Mouse (Mus musculus) small intestine, adult 2 months (tissue): Measurements from ENCODE around the gene Klf12. TPM values are rescaled to one million over a fixed set of nuclear protein-coding genes. Genes with fewer than 3 reads are reported as not detected.

Source experiments
- H3K27ac ChIP-seq: fragments of 200-500 bp; 2 replicates; pipeline ENCODE4 v1.5.1; 2012; ENCODE audit warnings: low read depth, low read length, control low read depth, inconsistent platforms; ENCODE audit not compliant: insufficient read depth
- H3K27me3 ChIP-seq: fragments of 200-500 bp; 2 replicates; pipeline ENCODE4 v1.6.1; 2012; ENCODE audit warnings: mild to moderate bottlenecking, moderate library complexity, low read length, inconsistent platforms; ENCODE audit not compliant: control insufficient read depth, insufficient read depth
- H3K36me3 ChIP-seq: fragments of 200-500 bp; 2 replicates; pipeline ENCODE4 v1.6.1; 2012; ENCODE audit warnings: mild to moderate bottlenecking, low read length, control low read depth, inconsistent platforms; ENCODE audit not compliant: control insufficient read depth, insufficient read depth
- H3K4me1 ChIP-seq: fragments of 200-500 bp; 2 replicates; pipeline ENCODE4 v1.6.1; 2012; ENCODE audit warnings: low read length, inconsistent platforms, mixed read lengths; ENCODE audit not compliant: control insufficient read depth, insufficient read depth, insufficient read length
- H3K4me3 ChIP-seq: fragments of 200-500 bp; 2 replicates; pipeline ENCODE4 v1.5.1; 2012; ENCODE audit warnings: low read depth, mild to moderate bottlenecking, control low read depth, inconsistent platforms, low read length, moderate library complexity
- CTCF ChIP-seq: fragments of 200-500 bp; IDR thresholded peaks from 2 replicates; pipeline ENCODE4 v1.5.1; 2012; ENCODE audit warnings: low read depth, mild to moderate bottlenecking, control low read depth, inconsistent platforms, low read length, moderate library complexity, mixed read lengths; ENCODE audit not compliant: insufficient replicate concordance, insufficient read length; ENCODE audit errors: extremely low read depth
- POLR2A ChIP-seq: fragments of 200-500 bp; IDR thresholded peaks from 2 replicates; pipeline ENCODE4 v1.6.1; 2012; ENCODE audit warnings: low read depth, mild to moderate bottlenecking, control low read depth, inconsistent platforms, low read length, moderate library complexity
- WGBS: fragments of 180-500 bp; shearing (Covaris S2); methylation state at CpG from one replicate; pipeline ENCODE4 v1.1.7; 2018; 5-methylcytosine and 5-hydroxymethylcytosine counted together
- polyA plus RNA-seq: library from polyadenylated mRNA; depleted of rRNA; stranded (reverse); fragments of >200 nt; gene quantifications from 2 replicates; pipeline ENCODE4 v1.2.3, GENCODE M21; 2012

The Klf12 gene
- polyA plus RNA-seq, 1 experiment: 1.1 TPM

DNA sequence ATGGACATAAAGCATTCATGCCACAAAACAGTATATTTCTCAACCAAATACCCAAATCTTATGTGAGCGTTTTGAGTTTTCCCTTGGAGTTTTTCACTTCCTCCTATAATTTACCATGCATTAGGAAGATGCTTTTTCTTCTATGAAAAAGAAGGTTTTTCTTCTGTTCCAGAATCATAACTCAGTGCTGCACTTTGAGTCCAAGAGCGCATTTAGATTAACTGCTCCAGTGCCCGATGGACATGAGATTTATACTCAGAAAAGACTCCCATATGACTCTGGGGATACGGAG, 72.7 kb downstream of the Klf12 start:
- 91% methylated on average over 4 of the region's 4 CpGs for WGBS
- TF ChIP-seq POLR2A: no peak
- no peak for TF ChIP-seq CTCF
- Histone ChIP-seq H3K4me1 (peaks cover 2% of the 10 kb centered on the region; the same call in 1 of the 2 replicates), H3K36me3 (no peaks in the 10 kb centered on the region), H3K4me3 (no peak overlapping the region), H3K27me3 (no peaks in the 10 kb centered on the region), H3K27ac (no peak overlapping the region)

- 66% methylated on average over 11 of the region's 11 CpGs for WGBS
- Histone ChIP-seq H3K27ac (no peak overlapping the region; the same call in 1 of the 2 replicates), H3K4me3 (no peak overlapping the region), H3K4me1 (peaks cover 2% of the 10 kb centered on the region; the same call in 1 of the 2 replicates), H3K27me3 (no peaks in the 10 kb centered on the region), H3K36me3 (no peaks in the 10 kb centered on the region)
- TF ChIP-seq POLR2A: no peak
- TF ChIP-seq CTCF: no peak
Observed at GRCm38 (mm10) chr14:100211036-100211825, 73.2 kb downstream of the Klf12 start.

- Histone ChIP-seq H3K4me3 (no peak overlapping the region), H3K4me1 (peaks cover 2% of the 10 kb centered on the region; the same call in 1 of the 2 replicates), H3K27ac (no peak overlapping the region), H3K27me3 (no peaks in the 10 kb centered on the region), H3K36me3 (no peaks in the 10 kb centered on the region)
- TF ChIP-seq POLR2A: no peak
- no peak for TF ChIP-seq CTCF
- 52% methylated on average over 12 of the region's 12 CpGs for WGBS
Observed at GRCm38 (mm10) chr14:100209814-100210419, 74.6 kb downstream of the Klf12 start.

GRCm38 (mm10) chr14:100207081-100207480, 77.4 kb downstream of the Klf12 start:
- no peaks in the 10 kb centered on the region for H3K27me3 ChIP-seq
- H3K36me3 ChIP-seq: no peaks in the 10 kb centered on the region
- 94% methylated on average over 3 of the region's 3 CpGs for WGBS
- H3K27ac ChIP-seq: no peak overlapping the region
- H3K4me3 ChIP-seq: no peak overlapping the region
- TF ChIP-seq POLR2A (no peak), CTCF (no peak)
- peaks cover 2% of the 10 kb centered on the region; the same call in 1 of the 2 replicates for H3K4me1 ChIP-seq

DNA sequence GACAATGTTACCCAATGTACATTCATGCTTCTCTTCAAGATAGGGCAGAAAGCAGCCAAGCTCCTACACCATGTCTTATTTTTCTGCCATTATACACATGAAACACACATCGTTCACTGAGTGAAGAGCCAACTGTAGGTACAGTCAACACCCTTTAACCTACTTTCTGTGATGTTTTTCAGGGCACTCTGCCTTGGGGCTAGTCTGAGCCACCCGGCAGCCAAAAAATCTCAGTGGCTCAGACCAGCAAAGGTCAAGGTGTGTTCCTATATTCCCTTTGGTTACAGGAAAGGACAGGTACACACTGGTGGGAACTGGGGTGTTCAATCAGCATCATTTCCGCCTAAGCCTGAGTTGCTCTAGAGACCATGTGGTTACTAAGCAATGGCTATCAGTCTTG, 78.3 kb downstream of the Klf12 start:
- TF ChIP-seq POLR2A: no peak
- no peak for TF ChIP-seq CTCF

GRCm38 (mm10) chr14:100200058-100200688, 84.3 kb downstream of the Klf12 start:
- Histone ChIP-seq H3K27ac (no peak overlapping the region), H3K4me1 (no peaks in the 10 kb centered on the region), H3K27me3 (no peaks in the 10 kb centered on the region), H3K36me3 (no peaks in the 10 kb centered on the region), H3K4me3 (no peak overlapping the region)
- TF ChIP-seq CTCF (no peak), POLR2A (no peak)
- WGBS: 62% methylated on average over 6 of the region's 6 CpGs

More for the DNA sequence above, 78.3 kb downstream of the Klf12 start:
- Histone ChIP-seq H3K4me3 (no peak overlapping the region), H3K4me1 (peaks cover 2% of the 10 kb centered on the region; the same call in 1 of the 2 replicates), H3K27ac (no peak overlapping the region), H3K36me3 (no peaks in the 10 kb centered on the region), H3K27me3 (no peaks in the 10 kb centered on the region)
- 94% methylated on average over 3 of the region's 3 CpGs for whole genome bisulfite sequencing

DNA sequence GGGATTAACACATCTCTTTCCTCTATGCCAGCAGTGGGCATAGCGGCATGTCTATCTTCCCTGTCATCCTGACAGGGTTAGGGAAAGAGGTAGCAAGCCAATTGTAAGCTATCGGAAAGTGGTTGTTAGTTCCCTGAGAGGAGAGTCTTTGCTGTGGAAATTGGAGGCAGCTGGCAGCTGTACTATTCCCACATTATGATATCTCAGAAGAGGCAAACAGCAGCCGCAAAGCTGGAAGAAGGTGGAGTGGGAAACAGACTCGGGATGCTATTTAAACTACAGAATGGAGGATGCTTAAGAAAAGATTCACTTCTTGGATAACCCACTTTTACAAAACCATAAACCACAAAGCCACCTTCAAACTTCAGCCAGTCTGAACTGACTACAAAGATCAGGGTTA, 85.8 kb downstream of the Klf12 start:
- Histone ChIP-seq H3K4me3 (no peak overlapping the region), H3K36me3 (no peaks in the 10 kb centered on the region), H3K27me3 (no peaks in the 10 kb centered on the region), H3K27ac (no peak overlapping the region), H3K4me1 (no peaks in the 10 kb centered on the region)
- WGBS: 90% methylated on average over 4 of the region's 4 CpGs
- no peak for TF ChIP-seq POLR2A
- no peak for TF ChIP-seq CTCF
